Mouse (Mus musculus) liver, embryonic 12.5 days (tissue): Measurements from ENCODE around the gene Taf3. TPM values are rescaled to one million over a fixed set of nuclear protein-coding genes. Genes with fewer than 3 reads are reported as not detected.

ENCODE experiments used
- ATAC-seq: fragments of 200-750 bp; cut with Nextera tagmentation; 2 replicates; pipeline ENCODE4 v1.8.0; 2017; ENCODE audit warnings: moderate number of reproducible peaks, mild to moderate bottlenecking, moderate library complexity
- H3K27ac ChIP-seq: fragments of 300-500 bp; sonication (generic); 2 replicates; pipeline ENCODE4 v1.5.1; 2016; ENCODE audit warnings: mild to moderate bottlenecking
- H3K27me3 ChIP-seq: fragments of 300-500 bp; sonication (generic); replicated peaks from 2 replicates; pipeline ENCODE4 v1.6.1; 2016; ENCODE audit warnings: mild to moderate bottlenecking, moderate library complexity
- H3K36me3 ChIP-seq: fragments of 300-500 bp; sonication (generic); 2 replicates; pipeline ENCODE4 v1.6.1; 2016; ENCODE audit warnings: mild to moderate bottlenecking, moderate library complexity
- H3K4me1 ChIP-seq: fragments of 300-500 bp; sonication (generic); 2 replicates; pipeline ENCODE4 v1.6.1; 2016
- H3K4me2 ChIP-seq: fragments of 300-500 bp; sonication (generic); 2 replicates; pipeline ENCODE4 v1.6.1; 2016; ENCODE audit warnings: mild to moderate bottlenecking, moderate library complexity
- H3K4me3 ChIP-seq: fragments of 300-500 bp; sonication (generic); 2 replicates; pipeline ENCODE4 v1.5.1; 2016; ENCODE audit warnings: mild to moderate bottlenecking, moderate library complexity
- H3K9ac ChIP-seq: fragments of 300-500 bp; sonication (generic); 2 replicates; pipeline ENCODE4 v1.6.1; 2016; ENCODE audit warnings: mild to moderate bottlenecking, moderate library complexity
- H3K9me3 ChIP-seq: fragments of 300-500 bp; sonication (generic); replicated peaks from 2 replicates; pipeline ENCODE4 v1.6.1; 2016; ENCODE audit warnings: mild to moderate bottlenecking, moderate library complexity
- WGBS: fragments of 180-500 bp; shearing (Covaris S2); methylation state at CpG from one replicate; pipeline ENCODE4 v1.1.7; 2016; ENCODE audit not compliant: insufficient replicate concordance; 5-methylcytosine and 5-hydroxymethylcytosine counted together
- polyA plus RNA-seq: library from polyadenylated mRNA; unstranded; fragments of >200 nt; fragmentation: Nextera tagmentation; extraction: Ambion mirVana; gene quantifications from 2 replicates; pipeline ENCODE4 v1.2.1, GENCODE M21; 2016

The Taf3 gene
- polyA plus RNA-seq, 1 experiment from 2014 or later, result 10.0 TPM

- Histone ChIP-seq H3K27me3 (no peaks in the 10 kb centered on the region), H3K4me3 (no peak overlapping the region), H3K9me3 (no peaks in the 10 kb centered on the region), H3K27ac (no peak overlapping the region), H3K4me1 (peaks cover 22% of the 10 kb centered on the region; the same call in 1 of the 2 replicates), H3K9ac (no peak overlapping the region), H3K36me3 (no peaks in the 10 kb centered on the region), H3K4me2 (no peak overlapping the region)
- WGBS, result 81% methylated on average over 3 of the region's 3 CpGs
- no peak for ATAC-seq
Measured at GRCm38 (mm10) chr2:9970579-9970978, 77.8 kb downstream of the Taf3 start.

DNA sequence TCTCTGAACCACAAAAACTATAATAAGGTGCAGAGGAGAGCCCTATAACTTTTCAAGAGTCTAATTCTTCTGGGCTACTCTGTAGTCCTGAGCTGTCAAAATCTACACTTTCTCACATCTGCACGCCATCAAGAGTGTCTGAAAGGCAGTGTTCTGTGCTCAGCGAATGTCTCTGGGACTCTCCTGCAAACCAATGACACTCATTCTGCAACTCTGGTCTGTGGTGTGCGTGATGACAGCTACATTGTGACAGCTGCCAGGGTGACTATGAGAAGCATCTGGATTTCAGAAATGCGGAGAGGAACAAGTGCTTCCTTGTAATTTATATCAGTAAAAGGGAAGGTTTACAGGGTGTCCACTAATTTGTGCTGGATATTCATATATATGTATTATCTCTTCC is 78.2 kb downstream of the Taf3 start:
- no peak for ATAC-seq
- peaks cover 25% of the 10 kb centered on the region; the same call in 1 of the 2 replicates for H3K4me1 ChIP-seq
- 69% methylated on average over 4 of the region's 4 CpGs for WGBS

DNA sequence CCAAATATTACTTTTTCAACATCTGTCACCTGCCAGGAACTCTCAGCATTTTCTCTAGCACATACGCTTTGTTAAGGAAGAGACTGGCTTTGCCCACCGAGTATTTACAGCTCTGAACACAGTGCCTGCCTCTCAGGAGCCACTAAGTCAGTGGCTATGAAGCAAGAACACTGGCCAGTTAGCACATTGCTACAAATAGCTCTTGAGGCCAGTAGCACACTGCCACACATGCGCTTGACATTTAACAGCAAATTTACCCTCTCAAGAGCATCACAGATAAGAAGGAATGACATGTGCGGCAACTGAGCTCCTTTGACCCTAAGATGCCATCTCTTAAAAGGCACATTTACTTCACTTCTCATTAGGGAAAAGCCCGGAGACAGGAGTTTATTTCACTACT is 78.7 kb downstream of the Taf3 start:
- Histone ChIP-seq H3K4me1 (peaks cover 28% of the 10 kb centered on the region; the same call in 1 of the 2 replicates), H3K27me3 (no peaks in the 10 kb centered on the region), H3K9me3 (no peaks in the 10 kb centered on the region), H3K9ac (no peak overlapping the region), H3K4me3 (no peak overlapping the region), H3K36me3 (no peaks in the 10 kb centered on the region), H3K27ac (no peak overlapping the region), H3K4me2 (no peak overlapping the region)
- 60% methylated on average over 5 of the region's 5 CpGs for WGBS
- no peak for ATAC-seq

More for the DNA sequence above, 78.2 kb downstream of the Taf3 start:
- no peak overlapping the region for H3K9ac ChIP-seq
- H3K36me3 ChIP-seq, result no peaks in the 10 kb centered on the region
- no peak overlapping the region for H3K27ac ChIP-seq
- no peak overlapping the region for H3K4me3 ChIP-seq
- no peaks in the 10 kb centered on the region for H3K27me3 ChIP-seq
- no peaks in the 10 kb centered on the region for H3K9me3 ChIP-seq
- no peak overlapping the region for H3K4me2 ChIP-seq

- WGBS, result 21% methylated on average over 1 of the region's 1 CpGs
- no peak for ATAC-seq
- peaks cover 35% of the 10 kb centered on the region for H3K4me1 ChIP-seq
Measured at GRCm38 (mm10) chr2:9966634-9967033, 81.8 kb downstream of the Taf3 start.

GRCm38 (mm10) chr2:9965608-9966007 is 82.8 kb downstream of the Taf3 start:
- H3K27me3 ChIP-seq, result no peaks in the 10 kb centered on the region
- no peak for ATAC-seq
- H3K9me3 ChIP-seq, result no peaks in the 10 kb centered on the region
- WGBS, result 39% methylated on average over 1 of the region's 1 CpGs
- H3K4me3 ChIP-seq, result no peak overlapping the region
- H3K36me3 ChIP-seq, result no peaks in the 10 kb centered on the region
- no peak overlapping the region for H3K4me2 ChIP-seq
- H3K27ac ChIP-seq, result no peak overlapping the region
- no peak overlapping the region for H3K9ac ChIP-seq
- peaks cover 31% of the 10 kb centered on the region for H3K4me1 ChIP-seq

More at GRCm38 (mm10) chr2:9966634-9967033, 81.8 kb downstream of the Taf3 start:
- no peaks in the 10 kb centered on the region for H3K27me3 ChIP-seq
- no peak overlapping the region for H3K9ac ChIP-seq
- H3K4me3 ChIP-seq, result no peak overlapping the region
- H3K4me2 ChIP-seq, result no peak overlapping the region
- H3K27ac ChIP-seq, result no peak overlapping the region
- H3K36me3 ChIP-seq, result no peaks in the 10 kb centered on the region
- H3K9me3 ChIP-seq, result no peaks in the 10 kb centered on the region

DNA sequence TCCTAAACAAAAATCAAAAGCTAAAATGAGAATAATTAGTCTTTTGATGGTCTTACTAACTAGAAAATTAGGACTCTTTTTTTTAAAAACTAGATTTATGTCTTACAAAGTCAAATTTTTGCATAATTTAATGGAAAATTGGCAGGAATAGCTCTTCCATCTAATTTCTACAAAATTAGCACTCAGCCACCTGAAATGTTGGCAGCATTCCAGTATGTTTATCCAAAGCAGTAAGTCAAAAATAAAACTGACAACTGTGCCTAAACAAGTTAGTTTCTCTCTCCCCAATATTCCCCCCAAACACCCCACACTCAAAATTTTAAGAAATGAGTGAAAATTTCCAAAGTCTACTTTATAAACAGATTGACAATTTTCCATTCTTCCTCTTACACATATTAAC is 85.5 kb downstream of the Taf3 start:
- H3K4me1 ChIP-seq, result peaks cover 21% of the 10 kb centered on the region
- no peaks in the 10 kb centered on the region for H3K36me3 ChIP-seq
- H3K4me2 ChIP-seq, result no peak overlapping the region
- H3K9ac ChIP-seq, result no peak overlapping the region
- no peaks in the 10 kb centered on the region for H3K27me3 ChIP-seq
- no peak for ATAC-seq
- no peak overlapping the region for H3K27ac ChIP-seq
- H3K9me3 ChIP-seq, result no peaks in the 10 kb centered on the region
- H3K4me3 ChIP-seq, result no peak overlapping the region

DNA sequence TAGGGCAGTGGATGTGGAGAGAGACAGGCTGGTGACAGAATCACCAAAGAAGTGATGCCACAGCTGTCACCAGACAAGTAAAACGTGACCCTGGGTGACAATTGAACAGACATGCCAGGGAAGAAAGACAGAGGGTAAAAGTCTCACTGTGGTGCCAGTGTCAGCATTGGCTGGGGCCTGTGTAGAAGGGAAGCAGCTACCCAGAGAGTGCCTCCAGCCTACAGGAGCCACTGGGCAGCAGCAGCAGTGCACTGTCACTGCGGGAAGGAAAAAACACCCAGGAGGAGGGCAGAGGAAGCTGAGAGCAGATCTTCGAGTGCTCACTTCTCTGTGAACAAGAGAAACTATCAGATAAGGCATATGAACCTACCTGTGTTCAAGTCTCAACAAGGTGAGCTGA is 86.7 kb downstream of the Taf3 start:
- Histone ChIP-seq H3K4me1 (peaks cover 28% of the 10 kb centered on the region), H3K27ac (no peak overlapping the region), H3K9ac (no peak overlapping the region), H3K27me3 (no peaks in the 10 kb centered on the region), H3K4me2 (no peak overlapping the region), H3K36me3 (no peaks in the 10 kb centered on the region), H3K4me3 (no peak overlapping the region), H3K9me3 (no peaks in the 10 kb centered on the region)
- no peak for ATAC-seq
- 49% methylated on average over 3 of the region's 3 CpGs for WGBS

- Histone ChIP-seq H3K27me3 (no peaks in the 10 kb centered on the region), H3K9me3 (no peaks in the 10 kb centered on the region), H3K9ac (no peak overlapping the region), H3K36me3 (no peaks in the 10 kb centered on the region; the same call in 1 of the 2 replicates), H3K4me3 (no peak overlapping the region), H3K4me1 (peaks cover 38% of the 10 kb centered on the region), H3K27ac (no peak overlapping the region), H3K4me2 (no peak overlapping the region)
- WGBS, result 76% methylated on average over 6 of the region's 6 CpGs
- ATAC-seq, result no peak
Measured at GRCm38 (mm10) chr2:9958011-9958410, 90.4 kb downstream of the Taf3 start.

GRCm38 (mm10) chr2:9956546-9956945 is 91.8 kb downstream of the Taf3 start:
- Histone ChIP-seq H3K27me3 (no peaks in the 10 kb centered on the region), H3K4me3 (no peak overlapping the region), H3K9ac (no peak overlapping the region), H3K4me1 (peaks cover 30% of the 10 kb centered on the region), H3K27ac (no peak overlapping the region), H3K36me3 (peaks cover 14% of the 10 kb centered on the region), H3K4me2 (no peak overlapping the region), H3K9me3 (no peaks in the 10 kb centered on the region)
- WGBS, result 54% methylated on average over 2 of the region's 2 CpGs
- ATAC-seq, result no peak

GRCm38 (mm10) chr2:9955576-9956535 is 92.5 kb downstream of the Taf3 start:
- Histone ChIP-seq H3K4me2 (no peak overlapping the region), H3K9me3 (no peaks in the 10 kb centered on the region), H3K36me3 (peaks cover 20% of the 10 kb centered on the region), H3K27me3 (no peaks in the 10 kb centered on the region), H3K4me3 (no peak overlapping the region), H3K9ac (no peak overlapping the region), H3K4me1 (peaks cover 27% of the 10 kb centered on the region), H3K27ac (no peak overlapping the region)
- ATAC-seq, result no peak
- WGBS, result 60% methylated on average over 9 of the region's 9 CpGs

DNA sequence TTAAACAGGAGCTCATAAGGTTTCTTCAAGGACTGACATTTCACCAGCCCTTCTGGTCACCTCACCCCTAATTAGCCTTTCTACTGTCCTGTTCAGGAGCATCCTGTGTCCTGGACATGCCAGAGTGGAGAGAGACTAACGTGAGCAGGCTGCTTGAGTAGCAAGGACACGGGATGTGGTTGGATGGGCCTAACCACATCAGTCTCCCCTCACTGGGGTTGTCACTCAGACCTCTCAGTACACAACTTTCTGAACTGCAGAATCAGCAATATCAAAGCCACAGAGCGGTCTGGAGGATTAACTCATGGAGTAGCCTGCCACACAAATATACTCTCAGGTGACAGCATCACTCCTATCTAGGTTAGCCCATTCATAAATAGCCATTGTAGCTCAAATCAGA is 101.7 kb downstream of the Taf3 start:
- 39% methylated on average over 3 of the region's 3 CpGs for WGBS
- no peak overlapping the region for H3K4me2 ChIP-seq
- no peak for ATAC-seq

GRCm38 (mm10) chr2:9945611-9946010 is 102.8 kb downstream of the Taf3 start:
- WGBS, result 86% methylated on average over 4 of the region's 4 CpGs

More for the DNA sequence above, 101.7 kb downstream of the Taf3 start:
- Histone ChIP-seq H3K4me1 (no peaks in the 10 kb centered on the region), H3K36me3 (peaks cover 18% of the 10 kb centered on the region), H3K27ac (no peak overlapping the region), H3K9me3 (no peaks in the 10 kb centered on the region), H3K9ac (no peak overlapping the region), H3K4me3 (no peak overlapping the region), H3K27me3 (no peaks in the 10 kb centered on the region)

More at GRCm38 (mm10) chr2:9945611-9946010, 102.8 kb downstream of the Taf3 start:
- Histone ChIP-seq H3K4me1 (no peaks in the 10 kb centered on the region), H3K27me3 (no peaks in the 10 kb centered on the region), H3K4me2 (no peak overlapping the region), H3K36me3 (peaks cover 9% of the 10 kb centered on the region; the same call in 1 of the 2 replicates), H3K27ac (no peak overlapping the region), H3K9me3 (no peaks in the 10 kb centered on the region), H3K9ac (no peak overlapping the region), H3K4me3 (no peak overlapping the region)
- no peak for ATAC-seq
